Mouse (Mus musculus) lung, postnatal 10 days (tissue): ENCODE results near the gene 1700088E04Rik.
A peak's percentile ranks its signal among the peaks of the same experiment; 100 is the strongest.

Experiments used
- DNase-seq: peaks from one replicate; pipeline ENCODE4 v3.0.0; 2021

The 1700088E04Rik gene

DNA sequence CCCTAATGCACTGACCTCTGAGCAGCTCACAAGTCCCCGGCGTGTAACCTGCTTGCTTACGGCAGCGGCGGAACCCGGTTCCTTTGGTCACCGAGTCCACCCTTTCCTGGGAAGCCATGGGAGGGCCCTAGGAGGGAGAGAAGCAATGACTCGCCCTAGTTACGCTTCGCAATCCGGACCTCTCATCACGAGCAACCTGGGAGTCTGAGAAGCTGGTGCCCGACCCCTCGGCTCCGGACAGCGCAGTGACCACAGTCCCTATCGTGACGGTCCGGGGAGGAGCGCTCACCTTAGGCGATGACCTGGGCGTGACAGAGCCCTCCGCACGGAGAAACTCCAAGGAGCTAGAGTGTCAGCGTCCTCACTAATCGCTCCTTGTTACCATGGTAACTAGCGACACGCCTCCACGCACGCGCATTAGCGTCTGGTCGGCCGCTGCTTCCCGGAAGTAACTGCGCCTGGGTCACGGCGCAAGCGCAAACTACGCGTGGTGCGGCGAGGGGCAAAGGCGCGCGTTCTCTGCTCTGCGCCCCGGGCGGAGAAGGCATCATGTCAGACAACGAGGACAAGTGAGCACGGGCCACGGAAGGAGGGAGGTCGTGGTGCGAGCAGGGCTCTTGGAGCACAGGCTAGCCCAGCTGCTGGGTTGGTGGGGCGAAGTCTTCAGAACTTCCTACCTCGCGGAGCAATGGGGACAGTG is at the start of gene 1700088E04Rik, which contains the start of gene Polr2f:
Gene 1700088E04Rik (minus strand): TSS at position 388 of the 700 bp plus-strand sequence.
Gene Polr2f (plus strand): TSS at position 144 of the 700 bp plus-strand sequence.
- peak; percentile 96 for DNase-seq

DNA sequence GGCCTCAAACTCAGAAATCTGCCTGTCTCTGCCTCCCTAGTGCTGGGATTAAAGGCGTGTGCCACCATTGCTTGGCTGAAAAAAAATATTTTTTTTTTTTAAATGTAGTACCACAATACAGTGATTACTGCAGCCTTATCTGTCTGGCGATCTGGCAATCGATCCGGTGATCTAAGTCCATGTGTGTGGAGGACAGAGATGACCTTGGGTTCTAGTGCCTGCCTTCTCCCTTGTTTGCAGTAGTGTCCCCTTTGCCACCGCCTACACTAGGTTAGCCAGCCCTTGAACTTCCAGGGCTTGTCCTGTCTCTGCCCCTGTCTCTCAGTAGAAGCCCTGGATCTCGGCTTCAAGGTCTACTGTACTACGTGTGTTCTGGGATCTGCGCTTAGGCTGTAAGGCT is 46.8 kb upstream of the 1700088E04Rik start:
- DNase-seq, result no peak

DNA sequence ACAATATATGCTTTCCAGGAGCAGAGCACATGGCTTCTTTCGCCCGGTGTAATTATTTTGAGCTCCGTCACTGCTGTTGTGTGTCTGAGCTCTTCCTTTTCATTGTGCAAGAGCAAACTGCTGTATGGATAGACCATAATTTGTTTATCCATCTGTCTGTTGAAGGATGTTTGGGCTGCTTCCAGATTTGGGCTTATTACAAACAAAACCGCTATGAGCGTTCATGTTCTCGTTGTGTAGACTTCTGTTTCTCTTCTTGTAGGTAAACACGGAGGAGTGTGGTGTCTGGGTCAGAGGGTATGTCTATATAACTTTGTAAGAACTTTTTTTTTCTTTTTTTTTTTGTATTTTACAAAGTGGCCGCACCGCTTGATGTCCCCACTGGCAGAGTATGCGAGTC is 44.2 kb upstream of the 1700088E04Rik start:
- peak; percentile 69 for DNase-seq

DNA sequence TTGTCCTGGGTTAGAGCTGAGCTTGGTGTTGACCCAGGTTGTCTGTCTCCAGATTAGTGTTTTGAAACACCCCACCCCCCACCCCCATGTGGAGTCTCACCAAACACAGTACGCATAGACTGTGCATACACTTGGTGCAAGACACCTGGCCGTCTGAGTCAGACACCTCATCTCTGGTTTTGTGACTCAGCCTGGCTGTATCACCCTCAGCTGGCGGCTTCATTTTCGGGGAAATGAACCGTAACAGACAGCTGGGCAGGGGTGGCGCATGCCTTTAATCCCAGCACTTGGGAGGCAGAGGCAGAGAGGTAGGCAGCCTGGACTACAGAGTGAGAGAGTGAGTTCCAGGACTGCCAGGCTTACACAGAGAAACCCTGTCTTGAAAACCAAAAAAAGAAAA is 35.9 kb upstream of the 1700088E04Rik start:
- no peak for DNase-seq

DNA sequence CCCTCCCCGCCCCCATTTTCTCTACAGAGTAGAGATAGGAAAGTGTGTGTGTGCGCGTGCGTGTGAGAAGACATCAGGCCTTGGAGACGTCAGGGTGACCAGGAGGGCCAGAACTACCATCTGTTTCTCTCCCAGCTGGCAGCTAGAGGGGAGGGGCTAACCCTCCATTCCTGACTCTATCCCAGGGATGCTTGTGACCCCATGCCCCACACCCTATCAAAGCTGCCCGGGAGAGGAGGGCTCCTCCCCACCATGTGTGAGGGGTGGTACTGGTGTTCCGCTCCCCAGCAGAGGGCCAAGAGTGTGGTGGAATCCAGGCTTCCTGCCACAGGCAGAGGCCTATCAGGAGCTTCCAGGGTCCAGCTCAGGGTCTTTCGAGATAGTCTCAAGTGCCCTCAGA is 25.7 kb upstream of the 1700088E04Rik start:
- DNase-seq, result no peak

DNA sequence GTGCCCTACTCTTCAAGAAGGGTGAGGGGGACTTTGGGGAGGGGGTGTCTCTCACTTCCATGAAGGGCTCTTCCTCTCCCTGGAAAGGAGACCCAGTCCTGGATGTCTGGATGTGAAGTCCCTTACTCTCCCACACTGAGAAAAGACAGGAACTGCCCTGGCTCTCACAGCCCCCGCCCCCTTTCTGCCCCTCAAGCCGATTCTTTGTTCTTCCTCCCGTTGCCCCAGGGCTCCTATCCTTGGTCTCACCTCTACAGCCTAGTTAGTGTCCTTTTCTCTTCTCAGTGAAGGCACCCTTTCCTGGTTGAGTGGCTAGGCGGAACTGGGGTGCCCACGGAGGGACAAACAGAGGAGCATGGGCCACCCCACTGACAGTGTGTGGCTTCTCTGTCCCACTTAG is 24.1 kb upstream of the 1700088E04Rik start, which contains the start of gene Sox10:
Gene Sox10 (minus strand): TSS at position 101 of the 400 bp plus-strand sequence.
- DNase-seq, result no peak

DNA sequence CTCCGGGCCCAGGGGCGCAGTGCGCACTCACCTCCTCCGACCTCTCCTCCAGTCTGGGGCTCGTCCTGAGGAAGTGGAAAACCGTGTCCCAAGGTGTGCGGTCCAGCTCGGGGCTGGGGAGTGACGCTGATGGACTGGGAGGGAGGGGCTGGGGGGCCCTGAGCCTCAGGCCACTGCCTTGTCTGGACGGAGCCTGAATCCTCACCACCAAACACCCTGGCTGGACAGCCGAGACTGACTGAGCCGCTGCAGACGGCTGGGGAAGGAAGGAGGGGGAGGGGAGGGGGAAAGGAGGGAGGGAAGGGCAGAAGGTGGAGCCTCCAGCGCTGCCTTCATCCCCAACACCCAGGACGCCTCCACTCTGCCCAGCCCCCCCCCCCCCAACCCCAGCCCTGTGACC is 23.2 kb upstream of the 1700088E04Rik start:
- DNase-seq, result no peak

DNA sequence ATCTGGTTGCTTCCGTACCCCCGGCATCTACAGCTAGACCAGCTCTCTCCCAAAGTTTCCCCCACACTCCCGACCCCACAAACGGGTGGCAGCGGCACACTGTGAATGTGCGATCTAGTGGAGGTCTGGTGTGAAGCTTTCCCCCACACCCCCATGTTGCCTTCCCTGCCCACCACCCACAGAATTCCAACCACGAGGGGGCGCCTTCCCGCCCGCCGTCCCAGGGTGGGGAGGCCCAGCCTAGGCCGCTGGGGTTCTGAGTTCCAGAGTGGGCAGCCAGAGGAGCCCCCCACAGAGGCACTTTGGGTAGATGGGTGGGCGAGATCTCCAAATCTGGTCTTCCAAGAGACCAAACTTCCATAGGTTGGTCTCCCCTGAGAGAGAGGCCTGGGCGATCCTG is 21.8 kb upstream of the 1700088E04Rik start:
- DNase-seq, result no peak

DNA sequence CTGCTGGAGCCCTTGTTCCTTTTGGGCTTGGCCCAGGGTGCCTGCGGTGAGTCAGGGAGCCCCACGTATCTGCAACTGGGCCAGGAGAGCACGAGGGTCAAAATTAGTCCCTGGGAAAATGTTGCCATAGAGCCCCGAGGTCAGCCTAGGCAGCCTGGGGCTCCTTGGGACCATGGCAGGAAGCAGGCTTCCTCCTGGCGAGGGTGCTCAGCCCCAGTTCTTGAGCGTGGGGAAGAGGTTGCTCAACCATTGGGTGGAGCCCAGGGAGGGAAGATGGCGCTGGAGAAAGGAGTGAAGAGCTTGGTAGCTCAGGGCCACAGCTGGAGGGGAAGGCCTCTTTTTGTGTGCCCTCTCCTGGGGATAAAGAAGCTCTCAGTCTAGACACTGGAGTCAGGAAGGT is 21.2 kb upstream of the 1700088E04Rik start:
- no peak for DNase-seq

DNA sequence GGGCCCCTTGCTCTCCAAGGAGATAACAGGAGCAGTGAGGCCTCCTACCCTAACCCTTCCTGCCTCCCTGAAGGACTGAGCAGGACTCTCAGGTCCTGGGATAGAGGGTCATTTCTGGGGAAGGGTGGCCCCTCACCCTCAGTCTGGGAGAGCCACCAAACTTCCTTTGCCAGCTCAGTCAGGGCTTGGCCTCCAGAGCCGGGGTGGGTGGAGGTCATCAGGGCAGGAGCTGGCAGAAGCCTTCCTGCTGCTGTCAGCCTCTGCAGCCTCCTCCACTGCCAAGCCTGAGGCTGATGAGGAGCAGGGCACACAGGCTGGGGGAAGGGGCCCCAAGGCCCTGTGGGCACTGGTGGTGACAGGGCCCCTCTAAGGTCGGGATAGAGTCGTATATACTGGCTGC is 14.5 kb upstream of the 1700088E04Rik start:
- DNase-seq, result no peak

DNA sequence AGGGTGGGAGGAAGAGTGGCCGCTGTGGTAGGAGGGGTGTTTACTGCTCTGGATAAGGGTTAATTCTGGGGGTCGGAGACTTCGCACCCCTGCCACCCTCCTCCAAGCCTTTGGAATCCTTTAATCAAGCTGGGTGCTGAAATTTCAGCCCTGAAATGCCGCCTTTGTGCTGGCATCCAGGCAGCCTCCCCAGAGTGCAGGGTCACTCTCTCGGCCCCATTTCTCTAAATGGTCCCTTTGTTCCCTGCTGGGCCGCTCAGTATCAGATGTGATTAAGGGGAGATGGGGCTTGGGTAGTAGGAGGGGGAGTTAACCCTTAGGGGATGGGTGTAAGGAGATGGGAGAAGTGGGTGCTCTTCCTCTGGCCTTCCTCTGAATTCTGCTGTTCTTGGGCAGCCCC is 11.7 kb upstream of the 1700088E04Rik start:
- DNase-seq, result no peak

DNA sequence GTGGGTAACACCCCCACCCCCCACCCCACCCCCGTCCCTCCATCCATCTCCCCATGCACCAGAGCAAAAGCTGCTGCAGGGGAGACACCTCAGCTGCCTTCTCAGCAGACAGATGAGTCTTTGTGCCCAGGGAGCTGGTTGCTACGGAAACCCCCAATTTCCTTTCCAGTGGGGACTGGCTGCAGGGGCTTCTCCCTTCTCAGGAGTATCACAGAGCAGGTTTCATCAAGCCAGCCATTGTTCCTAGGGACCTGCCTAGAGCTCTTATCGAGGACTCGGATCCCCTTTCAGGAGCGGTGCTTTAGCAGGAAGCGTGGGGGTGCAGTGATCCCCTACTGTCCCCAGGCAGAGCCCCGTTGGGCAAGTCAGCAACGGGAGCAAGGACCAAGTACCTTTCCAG is 10.8 kb upstream of the 1700088E04Rik start:
- no peak for DNase-seq

DNA sequence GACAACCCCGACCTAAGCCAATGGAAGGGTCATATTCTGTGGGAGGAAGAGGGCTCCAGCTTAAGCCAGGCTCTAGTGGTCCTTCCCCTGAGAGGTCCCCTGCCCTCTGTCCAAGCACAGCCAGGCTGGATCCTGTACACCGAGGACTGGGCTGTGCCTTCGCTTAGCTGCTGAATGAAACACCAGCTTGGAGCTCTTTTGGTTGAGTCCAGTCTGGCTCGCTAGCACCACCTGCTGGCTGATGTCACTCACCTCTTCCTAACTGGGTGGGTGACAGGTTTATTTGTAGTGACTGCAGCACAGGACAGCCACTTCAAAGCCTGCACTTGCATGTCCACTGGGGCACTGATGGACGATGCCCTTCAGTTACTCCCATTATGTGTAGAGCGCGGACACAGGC is 7.5 kb upstream of the 1700088E04Rik start:
- peak; percentile 91 for DNase-seq

DNA sequence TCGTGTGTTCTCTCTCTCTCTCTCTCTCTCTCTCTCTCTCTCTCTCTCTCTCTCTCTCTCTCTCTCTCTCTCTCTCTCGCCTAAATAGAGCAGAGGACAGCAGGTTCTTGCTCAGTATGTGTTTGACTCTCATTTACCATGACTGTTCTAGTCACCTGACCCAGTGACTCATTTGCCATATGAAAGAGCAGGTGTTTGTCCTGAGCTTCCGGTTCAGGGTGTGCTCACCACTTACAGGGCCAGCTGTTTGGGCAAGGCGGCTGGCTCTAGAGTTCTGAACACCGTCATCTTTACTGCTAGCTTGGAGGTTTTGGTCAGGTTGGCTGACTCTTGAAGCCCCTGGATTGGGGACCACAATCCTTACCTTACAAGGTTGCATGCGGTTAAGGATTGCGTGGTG is 4.5 kb upstream of the 1700088E04Rik start:
- DNase-seq, result no peak

DNA sequence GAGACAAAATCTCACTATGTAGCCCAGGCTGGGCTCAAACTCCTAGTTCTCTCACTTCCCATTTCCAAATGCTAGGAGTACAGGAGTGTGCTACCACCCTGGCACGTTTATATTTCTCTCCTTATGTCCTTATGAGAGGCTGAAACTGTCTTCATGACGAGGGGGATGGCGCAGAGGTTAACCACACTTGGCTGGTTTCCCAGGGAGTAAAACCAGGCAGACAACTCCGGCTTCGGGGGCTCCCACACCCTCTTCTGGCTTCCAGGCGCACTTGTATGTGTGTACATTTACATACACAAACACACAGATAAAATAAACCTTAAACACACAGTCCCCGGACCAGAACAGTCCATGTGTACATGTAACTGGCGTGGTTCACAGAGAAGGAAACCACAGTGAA is 3.0 kb upstream of the 1700088E04Rik start:
- no peak for DNase-seq

DNA sequence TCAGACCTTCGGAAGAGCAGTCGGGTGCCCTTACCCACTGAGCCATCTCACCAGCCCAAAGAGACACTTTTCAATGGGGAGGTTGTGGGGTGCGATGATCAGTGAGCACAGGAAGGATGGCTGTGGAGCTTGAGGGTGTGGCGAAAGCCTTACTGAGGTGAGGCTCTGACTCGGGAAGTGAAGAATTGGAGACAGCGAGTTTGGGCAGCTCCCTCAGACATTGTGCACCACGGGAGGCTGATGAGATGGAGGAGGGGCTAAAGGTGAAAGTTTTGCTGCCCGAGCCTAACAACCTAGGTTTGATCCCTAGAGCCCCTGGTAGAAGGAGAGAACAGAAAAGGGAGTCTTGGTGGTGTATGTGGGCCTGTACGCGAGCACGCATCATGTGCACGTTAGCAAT is 2.3 kb upstream of the 1700088E04Rik start:
- no peak for DNase-seq

DNA sequence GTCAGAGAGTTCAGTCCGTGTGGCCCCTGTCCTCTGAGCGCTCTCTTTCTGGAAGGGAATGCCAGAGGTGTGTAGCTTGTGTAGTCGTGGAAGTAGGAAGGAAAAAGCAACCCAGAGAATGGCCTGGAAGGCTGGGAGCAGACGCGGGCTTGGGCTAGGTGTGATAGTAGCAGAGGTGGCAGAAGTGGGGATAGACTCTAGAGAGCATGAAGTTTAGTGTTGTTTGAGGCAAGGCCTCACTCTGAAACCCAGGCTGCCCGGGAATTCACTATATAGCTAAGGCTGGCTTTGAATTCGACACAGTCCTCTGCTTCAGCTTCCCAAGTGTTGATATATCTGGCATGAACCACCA is 489 bp upstream of the 1700088E04Rik start:
- DNase-seq, result no peak

DNA sequence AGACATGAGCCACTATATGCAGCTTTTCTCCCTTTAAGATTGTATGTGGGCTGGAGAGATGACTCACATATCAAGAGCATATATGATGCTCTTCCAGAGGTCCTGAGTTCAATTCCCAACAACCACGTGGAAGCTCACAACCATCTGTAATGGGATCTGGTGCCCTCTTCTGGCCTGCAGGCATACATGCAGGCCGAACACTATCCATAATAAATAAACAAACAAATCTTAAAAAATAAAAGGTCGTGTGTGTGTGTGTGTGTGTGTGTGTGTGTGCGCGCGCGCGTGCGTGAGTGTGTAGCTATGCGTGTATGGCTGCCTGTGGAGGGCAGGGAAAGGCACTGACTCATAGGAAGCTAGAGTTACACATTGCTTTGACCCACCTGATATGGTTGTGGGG is 1.4 kb downstream of the 1700088E04Rik start:
- DNase-seq, result no peak

DNA sequence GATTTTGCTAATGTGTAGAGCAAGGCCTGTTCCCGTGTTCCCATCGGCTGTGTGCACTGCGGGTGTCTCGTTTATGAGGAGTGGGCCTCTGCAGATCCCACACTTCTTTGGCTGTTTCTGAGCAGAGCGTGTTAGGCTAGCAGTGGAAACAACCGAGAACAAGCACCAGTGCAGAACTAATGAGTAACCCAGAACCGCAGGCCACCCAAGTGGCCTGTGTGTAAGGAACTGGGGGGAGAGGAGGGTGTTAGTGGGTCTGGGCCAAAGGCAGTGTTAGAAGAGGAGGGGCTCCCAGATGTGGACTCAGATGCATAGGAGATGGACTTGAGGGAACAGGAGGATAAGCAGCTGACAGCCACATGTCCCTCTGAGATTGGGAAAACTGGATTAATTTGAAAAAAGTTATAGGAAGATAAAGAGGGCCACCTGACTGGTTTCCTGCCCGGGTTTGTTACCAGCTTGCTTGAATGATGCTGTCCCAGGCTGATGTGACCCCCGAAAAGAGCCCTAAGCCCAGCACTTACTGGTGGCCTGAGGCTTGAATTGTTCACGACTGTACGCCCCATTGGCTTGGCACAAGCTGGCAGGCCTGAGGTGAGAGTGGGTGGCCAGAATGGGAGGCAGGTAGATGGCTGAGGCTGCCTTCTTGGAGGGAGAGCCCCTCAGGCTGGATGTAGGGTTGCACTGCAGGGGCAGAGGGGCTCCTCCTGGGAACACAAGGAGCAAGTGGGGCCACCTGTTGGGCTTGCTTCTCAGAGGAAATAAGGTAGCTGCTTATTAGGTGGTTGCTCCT is 5.1 kb downstream of the 1700088E04Rik start:
- DNase-seq, result peak; percentile 41

DNA sequence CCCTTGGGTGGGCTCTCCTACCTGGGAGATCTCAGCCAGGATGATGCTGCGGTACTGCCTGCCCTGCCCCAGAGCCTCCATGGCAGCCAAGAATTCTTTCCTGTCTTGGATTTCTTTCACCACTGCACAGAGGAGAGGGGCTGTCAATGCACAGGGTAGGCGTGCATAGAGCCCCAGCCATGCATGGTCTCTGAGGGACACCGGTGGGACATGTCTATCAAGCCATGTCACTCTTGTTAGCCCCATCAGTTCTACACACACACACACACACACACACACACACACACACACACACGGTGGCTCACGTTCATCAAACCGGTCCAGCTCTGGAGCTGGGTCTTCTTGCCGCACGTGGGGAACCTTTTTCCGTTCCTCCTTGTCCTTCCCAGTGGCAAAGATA is 5.7 kb downstream of the 1700088E04Rik start:
- no peak for DNase-seq

DNA sequence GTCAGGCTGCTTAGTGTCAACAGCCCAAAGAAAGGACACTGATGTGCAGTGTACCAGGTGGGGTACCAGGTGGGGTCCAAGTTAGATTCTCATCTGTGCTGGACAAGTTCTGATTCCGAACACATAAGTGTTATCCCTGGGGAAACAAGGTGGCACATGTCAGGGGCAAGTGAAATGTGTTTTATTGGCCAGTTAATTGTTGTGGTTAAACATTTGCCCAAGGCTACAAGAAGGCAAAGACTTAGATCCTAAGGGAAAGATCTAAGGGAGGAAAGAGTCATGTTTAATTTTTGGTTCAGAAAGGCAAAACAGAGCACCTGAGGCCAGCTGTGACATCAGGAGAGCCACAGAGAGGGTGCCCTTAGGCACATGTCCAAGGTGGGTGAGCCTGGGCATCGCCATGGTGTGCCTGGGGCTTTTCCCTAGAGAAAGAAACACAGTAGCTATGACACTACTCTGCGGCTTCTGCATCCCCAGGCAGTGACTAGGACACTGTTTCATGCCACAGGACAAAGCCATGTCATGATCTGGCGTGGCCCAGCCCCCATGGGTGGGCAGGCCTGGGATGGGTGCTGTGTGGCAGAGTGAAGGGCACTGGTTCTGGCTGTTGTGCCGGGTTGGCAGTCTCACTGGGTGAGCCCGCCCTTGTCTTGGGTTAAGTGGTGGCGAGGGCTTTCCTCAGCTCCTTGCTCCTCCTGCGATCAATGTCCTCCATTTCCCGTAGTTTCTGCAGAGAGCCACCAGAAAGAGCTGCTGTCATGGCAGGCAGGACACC is 6.4 kb downstream of the 1700088E04Rik start:
- no peak for DNase-seq

DNA sequence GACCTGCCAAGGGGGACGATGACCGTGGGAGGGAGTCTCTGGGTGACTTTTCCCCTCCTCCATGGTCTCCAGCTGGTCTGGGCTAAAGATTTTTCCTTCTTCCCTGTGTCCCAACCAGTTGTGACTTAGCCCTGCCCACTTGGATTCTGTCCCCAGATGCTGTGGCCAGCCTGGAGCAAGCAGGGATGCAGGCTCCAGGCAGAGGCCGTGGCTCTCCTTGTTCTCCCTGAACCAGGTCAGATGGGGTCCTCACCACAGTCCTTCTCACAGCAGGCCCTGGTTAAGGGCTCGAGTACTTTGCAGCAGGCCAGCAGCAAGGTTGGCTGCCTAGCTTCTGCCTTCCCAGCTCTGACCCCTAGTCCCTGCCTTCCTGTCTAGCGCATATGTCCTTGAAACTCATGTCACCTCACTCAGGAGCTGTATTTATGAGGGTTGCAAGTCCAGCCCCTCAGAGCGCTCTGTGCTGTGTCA is 7.8 kb downstream of the 1700088E04Rik start:
- peak; percentile 70 for DNase-seq

DNA sequence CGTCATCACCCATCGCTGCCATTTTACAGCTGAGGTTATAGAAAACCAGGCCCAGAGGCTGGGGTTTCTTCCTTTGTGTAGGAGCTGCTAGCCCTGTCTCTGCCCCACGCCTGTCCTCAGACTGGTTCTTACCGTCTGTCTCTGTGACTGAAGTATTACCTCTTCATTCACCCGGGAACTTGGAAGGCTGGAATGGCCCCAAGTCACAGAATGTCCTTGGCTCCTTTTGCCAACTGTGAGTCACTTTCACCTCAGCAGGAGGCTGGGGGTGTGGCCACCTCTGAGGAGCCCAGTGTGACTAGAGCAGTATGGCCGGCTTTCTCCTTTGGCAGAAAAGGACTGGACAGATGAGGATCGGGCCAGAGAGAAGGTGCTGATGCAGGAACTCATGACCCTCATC is 9.6 kb downstream of the 1700088E04Rik start:
- peak; percentile 85 for DNase-seq
